Mouse (Mus musculus) gastrocnemius, postnatal 10 days (tissue): Measurements from ENCODE around the gene Hist2h2aa1. TPM values are rescaled to one million over a fixed set of nuclear protein-coding genes. Genes with fewer than 3 reads are reported as not detected.
"Not testable (repeated sequence)": the region's sequence is repeated elsewhere in the genome, so short reads cannot be mapped to it uniquely, and the experiment has no call there.

Source experiments
- DNase-seq: peaks from one replicate; pipeline ENCODE4 v3.0.0; 2021; ENCODE audit warnings: mixed read lengths
- microRNA-seq, 2 experiments: library from miRNA; unstranded; fragments of <30 nt; microRNA quantifications; one replicate each; pipeline ENCODE4 v1.2.0; 2021
- total RNA-seq, 2 experiments: library from RNA; stranded (reverse); gene quantifications; 2 replicates each; pipeline ENCODE4 v1.2.3; 2021

Gene Hist2h2aa1
- total RNA-seq, 2 experiments from 2014 or later, result 10.2 to 16.2 TPM

DNA sequence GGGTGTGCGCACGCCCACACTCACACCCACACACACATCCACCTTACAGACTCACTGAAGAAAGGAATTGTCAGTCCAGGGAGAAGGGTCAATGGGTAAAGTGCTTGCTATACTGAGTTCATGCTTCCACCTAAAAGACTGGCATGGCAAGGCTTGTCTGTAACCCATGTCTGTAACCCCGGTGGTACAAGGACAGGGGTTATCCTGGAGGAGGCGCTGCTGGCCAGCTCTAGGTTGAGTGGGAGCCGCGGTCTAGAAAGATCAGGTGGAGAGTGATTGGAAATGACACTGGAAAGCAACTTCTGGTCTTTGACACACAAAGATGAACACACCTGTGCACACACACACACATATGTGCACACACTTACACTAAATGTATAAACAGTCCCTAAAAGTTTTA lies 35.4 kb downstream of the Hist2h2aa1 start:
- no peak for DNase-seq

DNA sequence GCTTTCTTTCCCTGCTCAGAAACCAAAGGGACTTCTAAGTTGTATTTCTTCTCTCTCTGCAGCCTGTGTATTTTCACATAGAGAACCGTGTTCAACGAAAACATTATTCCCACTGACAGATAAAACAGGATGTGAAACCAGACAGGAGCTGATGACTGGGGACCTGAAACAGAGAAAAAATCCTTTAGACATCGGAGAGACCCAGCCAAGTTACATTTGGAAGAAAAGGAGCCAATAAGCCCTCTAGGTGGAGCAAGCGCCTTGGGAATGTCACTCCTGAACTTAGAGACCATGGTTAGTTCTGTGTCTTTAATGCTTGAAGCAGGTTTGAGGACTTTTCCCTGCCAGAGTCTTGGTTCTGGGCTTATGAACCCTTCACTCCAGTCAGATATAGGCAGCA lies 39.2 kb downstream of the Hist2h2aa1 start:
- DNase-seq, result no peak

DNA sequence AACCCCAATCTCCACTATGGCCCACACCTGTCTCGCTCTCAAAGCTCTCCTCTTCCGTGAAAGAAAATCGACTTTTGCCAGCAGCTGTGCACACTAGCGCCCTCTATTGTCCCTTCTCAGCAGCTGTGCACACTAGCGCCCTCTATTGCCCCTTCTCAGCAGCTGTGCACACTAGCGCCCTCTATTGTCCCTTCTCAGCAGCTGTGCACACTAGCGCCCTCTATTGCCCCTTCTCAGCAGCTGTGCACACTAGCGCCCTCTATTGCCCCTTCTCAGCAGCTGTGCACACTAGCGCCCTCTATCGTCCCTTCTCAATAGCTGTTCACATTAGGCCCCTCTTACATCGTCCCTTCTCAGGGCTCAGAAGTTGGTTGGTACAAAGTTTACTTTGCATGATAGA lies 42.0 kb downstream of the Hist2h2aa1 start:
- not testable (repeated sequence) for DNase-seq

DNA sequence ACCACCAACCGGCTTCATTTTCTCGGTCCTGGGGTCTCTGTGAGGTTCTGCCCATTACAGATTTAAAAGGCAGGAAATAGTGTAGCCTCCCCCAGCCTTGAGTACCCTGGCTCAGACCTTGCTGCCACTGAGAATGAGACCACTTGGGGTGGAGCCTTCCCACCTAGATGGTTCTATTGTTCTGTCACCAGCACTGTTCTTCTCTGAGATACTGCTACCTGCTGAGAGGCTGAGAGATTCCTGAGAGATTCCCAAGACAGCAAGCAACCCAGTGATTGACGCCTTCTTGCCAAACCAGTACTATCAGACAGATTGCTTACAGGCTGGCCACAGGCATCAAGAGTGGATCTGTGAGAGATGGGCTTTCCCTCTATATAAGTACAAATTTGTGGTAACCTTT lies 43.9 kb downstream of the Hist2h2aa1 start:
- DNase-seq, result no peak

DNA sequence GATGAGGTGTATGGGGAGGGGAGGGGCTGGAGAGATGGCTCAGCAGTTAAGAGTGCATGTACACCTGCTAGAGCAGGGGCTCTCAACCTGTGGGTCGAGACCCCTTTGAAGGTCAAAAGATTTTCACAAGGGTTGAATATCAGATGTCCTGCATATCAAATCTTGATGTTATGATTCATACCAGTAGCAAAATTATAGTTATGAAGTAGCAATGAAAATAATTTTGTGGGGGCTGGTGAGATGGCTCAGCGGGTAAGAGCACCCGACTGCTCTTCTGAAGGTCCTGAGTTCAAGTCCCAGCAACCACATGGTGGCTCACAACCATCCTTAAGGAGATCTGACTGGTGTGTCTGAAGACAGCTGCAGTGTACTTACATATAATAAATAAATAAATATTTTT lies 45.4 kb downstream of the Hist2h2aa1 start:
- DNase-seq, result not testable (repeated sequence)

DNA sequence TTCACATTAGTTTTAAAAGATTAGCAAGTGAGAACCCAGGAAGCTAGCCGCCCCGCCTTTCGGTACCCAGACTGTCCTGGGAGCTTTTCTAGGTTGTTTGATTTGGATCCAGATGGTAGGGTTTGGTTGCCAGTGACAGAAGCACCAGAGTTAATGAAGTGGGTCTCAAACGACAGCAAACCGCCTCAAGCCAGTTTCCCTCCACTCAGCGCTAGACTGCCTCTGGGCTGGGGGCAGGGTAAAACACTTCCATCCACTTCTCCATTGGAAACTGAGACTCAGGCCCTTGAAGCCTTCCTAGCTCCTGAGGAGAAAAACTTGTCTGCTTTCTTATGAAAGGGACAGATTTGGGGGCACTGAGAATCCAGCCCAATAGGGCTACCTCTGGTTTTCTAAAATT lies 47.3 kb downstream of the Hist2h2aa1 start:
- DNase-seq, result no peak

DNA sequence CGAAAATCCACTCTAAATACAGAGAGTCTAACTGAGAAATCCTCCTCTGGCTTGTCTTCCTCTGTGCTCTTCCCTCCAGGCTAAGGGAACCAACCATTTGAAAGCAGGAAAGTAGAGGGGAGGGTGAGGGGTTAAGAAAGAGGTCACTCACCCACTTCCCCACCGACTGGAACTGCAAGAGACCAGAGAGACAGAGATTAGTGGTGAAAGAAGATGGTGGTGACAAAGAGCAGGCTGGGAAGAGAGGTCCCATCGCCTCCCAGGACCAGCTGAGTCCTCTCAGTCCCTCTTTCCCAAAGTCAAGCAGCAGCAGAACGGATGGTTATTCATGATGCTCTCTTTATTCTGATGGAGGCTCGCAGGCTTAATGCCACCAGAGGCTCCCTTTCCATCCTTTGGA lies 48.1 kb downstream of the Hist2h2aa1 start:
- no peak for DNase-seq

DNA sequence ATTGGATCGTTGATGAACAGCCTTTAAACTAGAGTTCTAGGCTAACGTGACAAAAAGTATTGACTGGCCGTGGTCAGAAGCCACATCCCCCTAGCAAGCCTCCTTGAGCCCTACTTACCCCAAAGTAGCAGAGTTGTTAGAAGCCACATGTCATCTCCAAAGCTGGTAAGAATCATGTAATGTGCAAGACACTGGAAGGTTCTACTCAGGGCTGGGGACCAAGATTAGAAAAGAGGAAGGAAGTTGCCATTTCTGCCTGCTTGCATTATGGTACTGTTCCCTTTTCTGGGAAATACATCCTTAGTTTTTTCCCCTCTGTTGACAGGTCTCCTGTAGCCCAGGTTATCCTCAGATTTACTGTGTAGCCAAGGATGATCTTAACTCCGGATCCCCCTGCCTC lies 48.5 kb downstream of the Hist2h2aa1 start, which contains the start of gene Fcgr1:
Fcgr1 (minus strand) TSS at position 183 of the 400 bp plus-strand sequence.
- DNase-seq, result no peak

Small RNA genes within 50 kb of the gene (microRNA-seq; reads per million reads assigned to microRNA genes)
- gene Gm44492 (0 to 0.25 reads per million in 2 experiments), gene Gm47311 (0 reads per million in 2 experiments), gene Gm47313 (0 reads per million in 2 experiments)

Other genes with a start within 250 kb of the Hist2h2aa1 start
- gene Plekho1, start 249.5 kb upstream of the Hist2h2aa1 start, total RNA-seq, result 10 to 100 TPM; 56.2 to 67.9 TPM
- gene Vps45, start 187.0 kb upstream of the Hist2h2aa1 start, total RNA-seq, result 10 to 100 TPM; 25.4 to 27.3 TPM
- gene Otud7b, start 141.0 kb upstream of the Hist2h2aa1 start, total RNA-seq, result 10 to 100 TPM; 49.3 to 55.9 TPM
- 10 to 100 TPM in 1 of 2 experiments, 1 to 10 TPM in 1; 4.3 to 12.0 TPM for gene Mtmr11, start 83.5 kb upstream of the Hist2h2aa1 start, total RNA-seq
- gene Sf3b4, start 73.2 kb upstream of the Hist2h2aa1 start, total RNA-seq, result 10 to 100 TPM; 18.4 to 22.5 TPM
- gene Sv2a, start 64.3 kb upstream of the Hist2h2aa1 start, total RNA-seq, result 1 to 10 TPM; 4.1 TPM
- gene Bola1, start 25.8 kb upstream of the Hist2h2aa1 start, total RNA-seq, result 10 to 100 TPM; 23.3 to 28.3 TPM
- gene Hist2h2ab, start 25.6 kb upstream of the Hist2h2aa1 start, total RNA-seq, result 10 to 100 TPM; 10.3 to 10.7 TPM
- 10 to 100 TPM; 77.5 to 90.5 TPM for gene Hist2h2ac, start 24.6 kb upstream of the Hist2h2aa1 start, total RNA-seq
- 1 to 10 TPM; 3.7 to 4.7 TPM for gene Hist2h2be, start 24.4 kb upstream of the Hist2h2aa1 start, total RNA-seq
- 10 to 100 TPM; 79.1 to 93.5 TPM for gene Hist2h3c2, start 6.4 kb upstream of the Hist2h2aa1 start, total RNA-seq
- gene Hist2h2aa2, start 5.2 kb upstream of the Hist2h2aa1 start, total RNA-seq, result 100 to 1,000 TPM; 666 to 717 TPM
- 1 to 10 TPM in 1 of 2 experiments, under 1 TPM in 1; 0.43 to 1.8 TPM for gene Hist2h3c1, start 1.2 kb downstream of the Hist2h2aa1 start, total RNA-seq
- gene Hist2h4, start 17.8 kb downstream of the Hist2h2aa1 start, total RNA-seq, result 10 to 100 TPM; 40.0 to 46.5 TPM
- gene Hist2h3b, start 23.2 kb downstream of the Hist2h2aa1 start, total RNA-seq, result 100 to 1,000 TPM; 371 to 396 TPM
- gene Hist2h2bb, start 24.3 kb downstream of the Hist2h2aa1 start, total RNA-seq, result 100 to 1,000 TPM; 371 to 420 TPM
- 1 to 10 TPM in 1 of 2 experiments, under 1 TPM in 1; 0.56 to 1.2 TPM for gene Fcgr1, start 48.5 kb downstream of the Hist2h2aa1 start, total RNA-seq
- not detected for gene BC107364, start 206.8 kb downstream of the Hist2h2aa1 start, total RNA-seq